19 mouse cellular contexts compared by ENCODE assay signal in the genomic region with DNA sequence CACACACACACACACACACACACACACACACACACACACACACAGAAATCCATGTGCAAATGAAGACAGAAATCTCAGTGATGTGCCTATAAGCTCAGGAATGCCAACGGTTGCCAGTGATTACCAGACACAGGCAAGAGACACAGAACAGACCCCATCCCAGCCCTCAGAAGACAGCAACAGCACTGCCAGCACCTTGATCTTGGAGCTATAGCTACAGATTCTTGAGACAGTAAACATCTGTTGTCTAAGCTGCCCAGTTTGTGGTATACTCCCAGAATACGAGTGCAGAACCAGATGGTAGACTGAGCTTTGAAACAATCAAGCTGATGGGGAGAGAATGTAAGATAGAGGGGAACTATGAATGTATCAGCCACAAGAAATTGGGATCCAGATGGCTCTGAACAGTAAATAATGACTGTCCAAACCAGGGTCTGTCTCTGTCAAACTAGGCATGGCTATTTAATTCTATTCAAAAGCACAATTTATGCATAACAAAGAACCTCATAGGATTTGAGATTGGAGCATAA.
DNase-seq lines count a peak whose midpoint lies in the region; ATAC-seq and TF ChIP-seq lines count a peak whose summit lies in the region.
"Had no signal": no experiment of that assay in that cellular context is flagged by ENCODE, and none has a peak within 500 bp of the region (broad histone marks: within the 10 kb centered on the region; RNA-seq: fewer than 3 reads in every experiment).

No protein-coding gene starts in this region.

- H3K4me3 ChIP-seq in forebrain, embryonic 14.5 days (ENCODE audit: low read depth, low read length): no peak overlapping the region
- H3K4me3 ChIP-seq in forebrain, embryonic 10.5 days: no peak overlapping the region
- no peak overlapping the region for H3K4me3 ChIP-seq in lung, embryonic 14.5 days (ENCODE audit: low read depth, low read length)
- no peak overlapping the region for H3K4me3 ChIP-seq in lung, adult 2 months (replicated peaks; ENCODE audit: extremely low read depth, low read depth, low read length)
- no peak overlapping the region for H3K4me3 ChIP-seq in hindbrain, embryonic 14.5 days (replicated peaks; ENCODE audit: low read length)
- H3K4me3 ChIP-seq: embryonic facial prominence, embryonic 15.5 days; erythroblast, embryonic 14.5 days; heart, embryonic 10.5 days had no signal

- TF ChIP-seq POLR2A in lung, adult 2 months (IDR thresholded peaks at IDR 0.05; ENCODE audit: borderline replicate concordance, extremely low read depth, low read depth, low read length): no peak

- no peak overlapping the region for H3K9ac ChIP-seq in forebrain, embryonic 14.5 days (ENCODE audit: low read length)
- no peak overlapping the region for H3K9ac ChIP-seq in lung, embryonic 14.5 days
- H3K9ac ChIP-seq in hindbrain, embryonic 14.5 days: no peak overlapping the region
- H3K9ac ChIP-seq: embryonic facial prominence, embryonic 15.5 days had no signal

- 57% methylated on average over 2 of the region's 2 CpGs for WGBS in forebrain, embryonic 14.5 days
- 82% methylated on average over 2 of the region's 2 CpGs for WGBS in forebrain, embryonic 10.5 days
- WGBS in lung, embryonic 14.5 days: 50% methylated on average over 2 of the region's 2 CpGs
- WGBS in lung, adult 2 months: 74% methylated on average over 2 of the region's 2 CpGs
- 58% methylated on average over 2 of the region's 2 CpGs for WGBS in hindbrain, embryonic 14.5 days

- H3K27ac ChIP-seq in forebrain, embryonic 14.5 days (ENCODE audit: low read depth, low read length): no peak overlapping the region
- no peak overlapping the region for H3K27ac ChIP-seq in forebrain, embryonic 10.5 days
- H3K27ac ChIP-seq in lung, embryonic 14.5 days (ENCODE audit: low read depth): no peak overlapping the region
- no peak overlapping the region for H3K27ac ChIP-seq in hindbrain, embryonic 14.5 days
- H3K27ac ChIP-seq: embryonic facial prominence, embryonic 15.5 days; heart, embryonic 10.5 days had no signal

- H3K4me1 ChIP-seq in forebrain, embryonic 14.5 days (ENCODE audit: control insufficient read depth, insufficient read depth, low read length): no peaks in the 10 kb centered on the region
- H3K4me1 ChIP-seq in forebrain, embryonic 10.5 days: no peaks in the 10 kb centered on the region
- peaks cover 6% of the 10 kb centered on the region; the same call in 1 of the 2 replicates for H3K4me1 ChIP-seq in lung, embryonic 14.5 days (ENCODE audit: insufficient read depth)
- no peaks in the 10 kb centered on the region for H3K4me1 ChIP-seq in lung, adult 2 months (ENCODE audit: control insufficient read depth, insufficient read depth, low read length)
- no peaks in the 10 kb centered on the region for H3K4me1 ChIP-seq in hindbrain, embryonic 14.5 days (replicated peaks; ENCODE audit: control insufficient read depth, insufficient read depth, low read length)
- H3K4me1 ChIP-seq: embryonic facial prominence, embryonic 15.5 days; heart, embryonic 10.5 days had no signal

- H3K9me3 ChIP-seq in forebrain, embryonic 14.5 days (replicated peaks; ENCODE audit: control insufficient read depth, low read length): no peaks in the 10 kb centered on the region
- H3K9me3 ChIP-seq in forebrain, embryonic 10.5 days: no peaks in the 10 kb centered on the region
- H3K9me3 ChIP-seq in lung, embryonic 14.5 days (ENCODE audit: low read depth, low read length): no peaks in the 10 kb centered on the region
- no peaks in the 10 kb centered on the region for H3K9me3 ChIP-seq in hindbrain, embryonic 14.5 days (ENCODE audit: control insufficient read depth, low read length)
- H3K9me3 ChIP-seq: embryonic facial prominence, embryonic 15.5 days; heart, embryonic 10.5 days had no signal

- no peaks in the 10 kb centered on the region for H3K36me3 ChIP-seq in forebrain, embryonic 14.5 days (ENCODE audit: control insufficient read depth, insufficient read depth, low read length)
- no peaks in the 10 kb centered on the region for H3K36me3 ChIP-seq in forebrain, embryonic 10.5 days (replicated peaks)
- H3K36me3 ChIP-seq in lung, embryonic 14.5 days (ENCODE audit: insufficient read depth): no peaks in the 10 kb centered on the region
- H3K36me3 ChIP-seq in hindbrain, embryonic 14.5 days (replicated peaks; ENCODE audit: control insufficient read depth, insufficient read depth): no peaks in the 10 kb centered on the region
- H3K36me3 ChIP-seq: embryonic facial prominence, embryonic 15.5 days; heart, embryonic 10.5 days had no signal

- H3K27me3 ChIP-seq in forebrain, embryonic 14.5 days (replicated peaks; ENCODE audit: control insufficient read depth, insufficient read depth, low read length): no peaks in the 10 kb centered on the region
- no peaks in the 10 kb centered on the region for H3K27me3 ChIP-seq in forebrain, embryonic 10.5 days (ENCODE audit: poor library complexity, severe bottlenecking)
- H3K27me3 ChIP-seq in lung, embryonic 14.5 days (ENCODE audit: insufficient read depth, low read length): no peaks in the 10 kb centered on the region
- H3K27me3 ChIP-seq in hindbrain, embryonic 14.5 days (ENCODE audit: control insufficient read depth, insufficient read depth, low read length): no peaks in the 10 kb centered on the region
- H3K27me3 ChIP-seq: embryonic facial prominence, embryonic 15.5 days had no signal

- no peak overlapping the region for H3K4me2 ChIP-seq in forebrain, embryonic 14.5 days (ENCODE audit: low read length)
- no peak overlapping the region for H3K4me2 ChIP-seq in lung, embryonic 14.5 days
- H3K4me2 ChIP-seq in hindbrain, embryonic 14.5 days (replicated peaks): no peak overlapping the region
- H3K4me2 ChIP-seq: embryonic facial prominence, embryonic 15.5 days had no signal

- ATAC-seq in forebrain, embryonic 14.5 days: no peak; the same call in 1 of the 2 replicates
- ATAC-seq in lung, embryonic 14.5 days (ENCODE audit: insufficient read depth): no peak
- peak; percentile 55; the same call in 1 of the 2 replicates for ATAC-seq in hindbrain, embryonic 14.5 days (ENCODE audit: low FRiP score)
- ATAC-seq: intestine, embryonic 16.5 days had no signal

- no peak for TF ChIP-seq CTCF in lung, embryonic 14.5 days (IDR thresholded peaks at IDR 0.05; ENCODE audit: low read depth)
- TF ChIP-seq CTCF in lung, adult 2 months (IDR thresholded peaks at IDR 0.05; ENCODE audit: insufficient read depth, low read length): no peak

- peak; percentile 22 for DNase-seq in forebrain, embryonic 14.5 days (ENCODE audit: low spot score)
- DNase-seq in forebrain, embryonic 10.5 days (ENCODE audit: extremely low spot score, low spot score): no peak
- DNase-seq in lung, embryonic 14.5 days: peak; percentile 16
- no peak for DNase-seq in lung, adult 2 months
- DNase-seq in hindbrain, embryonic 14.5 days (ENCODE audit: low spot score): no peak
- DNase-seq in gastrocnemius, postnatal 25 days: no peak
- DNase-seq in adrenal gland, postnatal 25 days: no peak
- DNase-seq: adrenal gland, postnatal 10 days; cerebellum, adult 2 months; cerebellum, postnatal 10 days; embryo, embryonic 11 days; heart, adult 18-20 months; heart, postnatal 10 days; heart, postnatal 4 days; kidney, adult 2 months had no signal

Comparison
In these comparisons a context has a peak if more than half of its experiments do, and no peak if none do; other contexts are left out.
1. DNase-seq: peak in forebrain, embryonic 14.5 days (single experiment) and lung, embryonic 14.5 days (single experiment); none in forebrain, embryonic 10.5 days (single experiment), lung, adult 2 months (single experiment), hindbrain, embryonic 14.5 days (single experiment), gastrocnemius, postnatal 25 days (single experiment) and adrenal gland, postnatal 25 days (single experiment).